Mouse (Mus musculus) erythroblast, embryonic 14.5 days (primary cell): Measurements from ENCODE around the gene Irak3. TPM values are rescaled to one million over a fixed set of nuclear protein-coding genes. Genes with fewer than 3 reads are reported as not detected.
"Not testable (repeated sequence)": the region's sequence is repeated elsewhere in the genome, so short reads cannot be mapped to it uniquely, and the experiment has no call there.

ENCODE experiments used
- H3K27me3 ChIP-seq: 2 replicates; pipeline ENCODE4 v1.6.1; 2012; ENCODE audit warnings: inconsistent platforms; ENCODE audit not compliant: control insufficient read depth
- H3K36me3 ChIP-seq: 2 replicates; pipeline ENCODE4 v1.6.1; 2012; ENCODE audit warnings: mild to moderate bottlenecking, inconsistent platforms; ENCODE audit not compliant: control insufficient read depth
- H3K4me1 ChIP-seq: 2 replicates; pipeline ENCODE4 v1.6.1; 2012; ENCODE audit warnings: inconsistent platforms; ENCODE audit not compliant: control insufficient read depth
- H3K4me3 ChIP-seq: replicated peaks from 2 replicates; pipeline ENCODE3; 2012; ENCODE audit warnings: moderate library complexity, mild to moderate bottlenecking, inconsistent platforms
- H3K9me3 ChIP-seq: 2 replicates; pipeline ENCODE4 v1.6.1; 2012; ENCODE audit warnings: low read length, inconsistent platforms, mixed read lengths; ENCODE audit not compliant: control insufficient read depth
- GATA1 ChIP-seq: IDR thresholded peaks from 2 replicates; pipeline ENCODE4 v1.6.1; 2012; ENCODE audit warnings: low read length, inconsistent platforms, mixed read lengths
- TAL1 ChIP-seq: IDR thresholded peaks from 3 replicates; pipeline ENCODE4 v1.6.1; 2012; ENCODE audit warnings: low read length, inconsistent platforms, mixed read lengths
- polyA plus RNA-seq: library from polyadenylated mRNA; stranded (reverse); fragments of >175 nt; gene quantifications from 2 replicates; pipeline ENCODE4 v1.2.3, GENCODE M21; 2012

Irak3 gene
- polyA plus RNA-seq, 1 experiment, result not detected

GRCm38 (mm10) chr10:120233655-120234367, 31.9 kb upstream of the Irak3 start:
- peaks cover 37% of the 10 kb centered on the region for H3K36me3 ChIP-seq
- TF ChIP-seq GATA1, result no peak
- no peak for TF ChIP-seq TAL1
- H3K9me3 ChIP-seq, result no peaks in the 10 kb centered on the region
- H3K27me3 ChIP-seq, result no peaks in the 10 kb centered on the region
- no peak overlapping the region for H3K4me3 ChIP-seq
- peaks cover 9% of the 10 kb centered on the region for H3K4me1 ChIP-seq

- TF ChIP-seq GATA1 (no peak), TAL1 (no peak)
- peaks cover 27% of the 10 kb centered on the region for H3K4me1 ChIP-seq
- no peak overlapping the region for H3K4me3 ChIP-seq
- H3K27me3 ChIP-seq, result no peaks in the 10 kb centered on the region
- H3K36me3 ChIP-seq, result peaks cover 44% of the 10 kb centered on the region
- H3K9me3 ChIP-seq, result no peaks in the 10 kb centered on the region
These were observed 29.8 kb upstream of the Irak3 start for GRCm38 (mm10) chr10:120231718-120232117.

DNA sequence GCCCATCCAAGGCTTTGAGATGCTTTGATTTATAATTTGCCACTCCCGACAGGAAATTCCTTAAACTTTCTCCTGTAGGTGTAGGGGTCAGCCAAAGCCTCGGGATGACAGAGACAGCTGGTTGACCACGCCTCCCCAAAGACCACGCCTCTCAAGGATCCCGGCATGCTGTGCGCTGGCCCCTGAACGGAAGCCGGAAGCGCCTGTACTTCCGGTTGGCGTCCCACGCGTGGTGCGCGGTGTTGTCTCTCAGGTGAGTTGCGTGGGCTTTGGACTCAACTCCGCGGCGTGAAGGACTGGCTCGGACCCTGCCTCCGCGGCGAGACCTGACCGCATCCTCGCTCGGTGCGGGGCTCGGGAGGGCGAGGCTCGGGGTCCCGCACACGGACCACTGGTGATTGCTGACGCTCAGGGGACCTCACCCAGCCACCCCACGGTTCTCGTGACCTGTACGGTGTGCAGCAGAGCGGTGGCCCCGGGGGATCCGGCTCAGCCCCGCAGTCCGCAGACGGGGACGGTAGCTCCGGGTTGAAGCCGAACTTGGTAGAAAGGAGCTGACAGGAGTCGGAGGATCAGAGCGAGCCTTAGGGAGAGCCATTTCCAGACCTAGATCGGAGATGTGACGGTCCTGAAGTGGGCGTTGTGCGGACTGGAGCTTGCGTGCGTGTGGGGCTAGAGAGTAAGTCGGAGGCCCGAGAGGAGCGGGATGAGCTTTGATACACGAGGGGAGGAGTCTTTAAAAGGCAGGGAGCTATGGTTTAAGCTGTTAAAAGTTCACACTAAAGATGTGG, 25.1 kb upstream of the Irak3 start, which contains the start of gene Llph:
TSS of gene Llph (plus strand) at position 200 of the 791 bp plus-strand sequence.
- Histone ChIP-seq H3K4me3 (peak within 1 kb of the TSS; percentile 89), H3K27me3 (no peaks in the 10 kb centered on the region), H3K4me1 (peaks cover 33% of the 10 kb centered on the region), H3K36me3 (peaks cover 43% of the 10 kb centered on the region), H3K9me3 (no peaks in the 10 kb centered on the region)
- TF ChIP-seq TAL1, result no peak
- no peak for TF ChIP-seq GATA1

- no peaks in the 10 kb centered on the region for H3K27me3 ChIP-seq
- H3K36me3 ChIP-seq, result peaks cover 34% of the 10 kb centered on the region
- no peaks in the 10 kb centered on the region for H3K9me3 ChIP-seq
- TF ChIP-seq TAL1 (no peak), GATA1 (no peak)
- no peak overlapping the region for H3K4me3 ChIP-seq
- peaks cover 3% of the 10 kb centered on the region for H3K4me1 ChIP-seq
These were observed 18.8 kb upstream of the Irak3 start for GRCm38 (mm10) chr10:120220776-120221175.

DNA sequence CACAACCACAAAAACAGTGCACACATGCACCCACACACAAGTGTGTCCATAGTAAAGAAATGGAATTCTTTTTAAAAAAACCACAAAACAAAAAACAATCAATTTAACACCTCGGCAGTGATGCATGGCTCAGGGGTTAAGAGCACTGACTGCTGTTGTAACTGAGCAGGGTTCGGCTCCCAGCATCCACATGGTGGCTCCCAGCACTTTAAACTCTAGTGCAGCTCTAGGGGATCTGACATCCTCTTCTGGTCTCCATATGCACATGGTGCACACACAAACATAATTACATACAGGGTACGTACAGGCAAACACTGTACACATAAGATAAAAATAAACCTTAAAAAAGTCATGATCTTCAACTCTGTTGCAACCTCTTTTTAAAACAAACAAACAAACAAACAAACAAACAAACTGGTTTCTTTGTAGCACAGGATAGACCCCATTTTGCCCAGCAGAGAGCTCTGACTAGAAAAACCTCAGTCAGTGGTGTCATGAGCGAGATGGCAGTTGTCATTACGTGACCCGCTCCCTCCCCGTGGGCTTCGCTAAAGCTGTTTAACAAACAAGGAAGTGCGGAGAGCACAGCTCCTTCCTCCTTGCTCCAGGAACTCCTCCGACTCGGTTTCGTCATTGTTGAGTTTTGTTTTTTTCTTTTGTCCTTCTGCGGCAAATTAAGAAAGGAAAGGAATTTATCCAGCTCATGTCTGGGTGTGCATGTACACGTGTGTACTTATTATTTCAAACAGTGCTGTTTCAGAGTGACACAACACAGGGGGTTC, 17.8 kb upstream of the Irak3 start:
- Histone ChIP-seq H3K4me1 (peaks cover 3% of the 10 kb centered on the region), H3K4me3 (no peak overlapping the region), H3K36me3 (peaks cover 37% of the 10 kb centered on the region), H3K27me3 (no peaks in the 10 kb centered on the region), H3K9me3 (no peaks in the 10 kb centered on the region)
- TF ChIP-seq GATA1 (no peak), TAL1 (no peak)

DNA sequence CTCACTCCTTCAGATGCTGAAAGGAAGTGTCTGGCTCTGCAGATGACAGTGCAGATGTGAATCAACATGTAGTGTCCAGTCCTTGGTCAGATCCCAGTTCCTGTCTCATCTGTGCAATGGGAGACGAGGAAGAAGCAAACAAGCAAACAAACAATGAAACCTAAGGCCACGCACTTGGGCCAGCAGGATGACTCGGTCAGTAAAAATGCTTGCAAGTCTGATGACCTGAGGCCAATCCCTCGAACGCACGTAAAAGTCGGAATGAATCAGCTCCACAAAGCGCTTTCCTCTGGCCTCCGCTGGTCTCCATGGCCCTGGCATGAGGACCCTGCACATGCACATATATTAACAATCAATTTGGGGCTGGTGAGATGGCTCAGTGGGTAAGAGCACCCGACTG, 17.1 kb upstream of the Irak3 start:
- Histone ChIP-seq H3K36me3 (peaks cover 35% of the 10 kb centered on the region), H3K4me3 (no peak overlapping the region), H3K27me3 (no peaks in the 10 kb centered on the region), H3K4me1 (peaks cover 3% of the 10 kb centered on the region), H3K9me3 (no peaks in the 10 kb centered on the region)
- no peak for TF ChIP-seq GATA1
- no peak for TF ChIP-seq TAL1

DNA sequence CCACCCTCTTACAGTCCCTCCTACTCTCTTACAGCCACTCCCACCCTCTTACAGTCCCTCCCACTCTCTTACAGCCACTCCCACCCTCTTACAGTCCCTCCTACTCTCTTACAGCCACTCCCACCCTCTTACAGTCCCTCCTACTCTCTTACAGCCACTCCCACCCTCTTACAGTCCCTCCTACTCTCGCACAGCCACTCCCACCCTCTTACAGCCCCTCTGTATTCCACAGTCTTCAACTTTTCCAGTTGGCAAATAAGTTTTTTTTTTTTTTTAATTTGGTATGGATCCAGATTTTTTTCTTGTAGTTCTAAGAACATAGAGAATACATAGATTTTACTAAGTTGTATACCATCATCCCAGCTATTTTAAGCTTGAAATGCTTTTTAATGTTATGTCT, 15.2 kb upstream of the Irak3 start:
- H3K4me1 ChIP-seq, H3K9me3 ChIP-seq, H3K27me3 ChIP-seq, H3K4me3 ChIP-seq: not testable (repeated sequence)
- H3K36me3 ChIP-seq, result peaks cover 34% of the 10 kb centered on the region

GRCm38 (mm10) chr10:120210096-120210495, 8.2 kb upstream of the Irak3 start:
- Histone ChIP-seq H3K4me3 (peak overlapping the region; percentile 89), H3K9me3 (0 out of 2 replicates have a peak, but pooled peaks cover 3% of the 10 kb centered on the region), H3K4me1 (peaks cover 24% of the 10 kb centered on the region), H3K36me3 (peaks cover 12% of the 10 kb centered on the region), H3K27me3 (no peaks in the 10 kb centered on the region)
- TF ChIP-seq TAL1 (no peak), GATA1 (no peak)

DNA sequence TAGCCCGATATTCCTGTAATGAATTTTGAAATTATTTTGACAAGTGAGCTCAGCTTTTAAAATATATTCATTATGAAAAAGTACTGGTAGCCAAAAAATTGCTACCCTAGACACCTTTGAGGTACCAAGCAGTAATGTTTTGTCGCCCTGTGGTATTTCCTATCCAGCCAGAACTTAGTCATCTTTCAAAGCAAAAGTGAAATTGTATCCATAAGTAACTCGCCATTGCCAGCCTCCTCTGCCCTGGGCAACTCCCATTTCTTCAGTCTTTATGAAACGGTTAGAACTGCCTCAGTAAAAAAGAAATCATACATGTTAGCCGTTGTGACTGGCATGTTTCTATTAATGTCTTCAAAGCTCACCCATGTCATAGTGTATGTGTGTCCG, 7.6 kb upstream of the Irak3 start:
- Histone ChIP-seq H3K36me3 (peaks cover 10% of the 10 kb centered on the region), H3K4me3 (peak overlapping the region; percentile 89), H3K9me3 (0 out of 2 replicates have a peak, but pooled peaks cover 3% of the 10 kb centered on the region), H3K4me1 (peaks cover 24% of the 10 kb centered on the region), H3K27me3 (no peaks in the 10 kb centered on the region)
- TF ChIP-seq GATA1 (no peak), TAL1 (no peak)
